21 mouse cellular contexts compared by ENCODE assay signal in the genomic region with DNA sequence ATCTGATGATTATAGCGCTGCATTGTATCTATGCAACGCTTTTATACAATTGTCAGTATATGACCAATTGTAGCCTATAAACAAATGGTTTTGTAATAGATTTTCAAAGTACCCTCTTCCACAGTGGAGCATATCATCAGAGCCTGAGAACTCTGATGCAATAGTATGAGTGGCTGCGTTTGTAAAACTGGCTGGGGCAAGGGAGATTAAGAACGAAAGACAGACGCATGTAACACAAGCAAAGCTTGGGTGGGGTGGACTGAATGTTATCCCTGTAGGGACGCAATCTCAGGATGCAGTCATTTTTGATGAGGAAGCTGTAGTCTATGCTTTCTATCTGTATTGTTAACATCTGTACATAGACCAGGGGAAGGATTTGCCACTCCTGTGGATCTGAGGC.
"Had no signal": no experiment of that assay in that cellular context is flagged by ENCODE, and none has a peak within 500 bp of the region (broad histone marks: within the 10 kb centered on the region; RNA-seq: fewer than 3 reads in every experiment).

No protein-coding gene starts in this region.

- H3K4me3 ChIP-seq: kidney, embryonic 15.5 days; limb, embryonic 12.5 days; limb, embryonic 15.5 days; midbrain, embryonic 13.5 days; neural tube, embryonic 12.5 days; neural tube, embryonic 15.5 days had no signal

- H3K27me3 ChIP-seq: kidney, embryonic 15.5 days; limb, embryonic 12.5 days; limb, embryonic 15.5 days; midbrain, embryonic 13.5 days; neural tube, embryonic 12.5 days; neural tube, embryonic 15.5 days had no signal

- H3K27ac ChIP-seq: kidney, embryonic 15.5 days; limb, embryonic 12.5 days; limb, embryonic 15.5 days; liver, embryonic 14.5 days; macrophage; midbrain, embryonic 13.5 days; neural tube, embryonic 12.5 days; neural tube, embryonic 15.5 days had no signal

- ATAC-seq: intestine, postnatal 0 days; liver, postnatal 0 days; midbrain, embryonic 13.5 days had no signal

- H3K4me2 ChIP-seq: kidney, embryonic 15.5 days; limb, embryonic 12.5 days; limb, embryonic 15.5 days; liver, embryonic 11.5 days; midbrain, embryonic 13.5 days; neural tube, embryonic 12.5 days; neural tube, embryonic 15.5 days had no signal

- H3K9me3 ChIP-seq: kidney, embryonic 15.5 days; limb, embryonic 12.5 days; limb, embryonic 15.5 days; midbrain, embryonic 13.5 days; neural tube, embryonic 12.5 days; neural tube, embryonic 15.5 days had no signal

- H3K36me3 ChIP-seq: kidney, embryonic 15.5 days; limb, embryonic 12.5 days; limb, embryonic 15.5 days; midbrain, embryonic 13.5 days; neural tube, embryonic 12.5 days; neural tube, embryonic 15.5 days had no signal

- DNase-seq: kidney, adult 2 months; kidney, postnatal 10 days; kidney, postnatal 36 days; layer of hippocampus, postnatal 36 days; left cerebral cortex, postnatal 4 days; liver, postnatal 0 days; retina, postnatal 1 day; right cerebral cortex, postnatal 25 days; spleen, adult 18-20 months; thymus, adult 18-20 months; thymus, postnatal 36 days had no signal

- H3K4me1 ChIP-seq: kidney, embryonic 15.5 days; midbrain, embryonic 13.5 days; neural tube, embryonic 12.5 days; neural tube, embryonic 15.5 days had no signal

- H3K9ac ChIP-seq: kidney, embryonic 15.5 days; limb, embryonic 12.5 days; limb, embryonic 15.5 days; liver, embryonic 14.5 days; liver, postnatal 0 days; midbrain, embryonic 13.5 days; neural tube, embryonic 12.5 days; neural tube, embryonic 15.5 days had no signal
